Mouse (Mus musculus) heart, embryonic 14.5 days (tissue): Measurements from ENCODE around the gene Acaca. TPM values are rescaled to one million over a fixed set of nuclear protein-coding genes. Genes with fewer than 3 reads are reported as not detected.

Source experiments
- ATAC-seq: fragments of 200-750 bp; cut with Nextera tagmentation; 2 replicates; pipeline ENCODE4 v1.8.0; 2017; ENCODE audit warnings: low read depth, moderate TSS enrichment; ENCODE audit not compliant: insufficient number of reproducible peaks, insufficient read depth, low FRiP score
- H3K27ac ChIP-seq, 2 experiments: fragments of 200-500 bp in 1 of 2; fragments of 300-500 bp in 1 of 2; sonication (generic) in 1 of 2; replicated peaks in 1 of 2; 2 replicates each; pipeline ENCODE4 v1.5.1; 2012 to 2014; ENCODE audit warnings: low read depth in 2 of 2, low read length in 2 of 2, control low read depth in 1 of 2, mild to moderate bottlenecking in 1 of 2, mixed read lengths in 1 of 2; ENCODE audit not compliant: control insufficient read depth in 1 of 2, insufficient read depth in 1 of 2
- H3K27me3 ChIP-seq: fragments of 300-500 bp; sonication (generic); 2 replicates; pipeline ENCODE4 v1.6.1; 2014; ENCODE audit warnings: mild to moderate bottlenecking, low read length, control low read depth; ENCODE audit not compliant: control insufficient read depth, insufficient read depth
- H3K36me3 ChIP-seq: fragments of 300-500 bp; sonication (generic); 2 replicates; pipeline ENCODE4 v1.6.1; 2014; ENCODE audit warnings: mild to moderate bottlenecking, control low read depth, low read length, mixed read lengths; ENCODE audit not compliant: control insufficient read depth, insufficient read depth
- H3K4me1 ChIP-seq, 2 experiments: fragments of 200-500 bp in 1 of 2; fragments of 300-500 bp in 1 of 2; sonication (generic) in 1 of 2; 2 replicates each; pipeline ENCODE4 v1.6.1; 2012 to 2014; ENCODE audit warnings: low read length in 2 of 2, control low read depth in 1 of 2, mixed read lengths in 1 of 2; ENCODE audit not compliant: control insufficient read depth in 2 of 2, insufficient read depth in 2 of 2
- H3K4me2 ChIP-seq: fragments of 300-500 bp; sonication (generic); 2 replicates; pipeline ENCODE4 v1.6.1; 2014; ENCODE audit warnings: mild to moderate bottlenecking, low read length
- H3K4me3 ChIP-seq, 2 experiments: fragments of 200-500 bp in 1 of 2; fragments of 300-500 bp in 1 of 2; sonication (generic) in 1 of 2; 2 replicates each; pipeline ENCODE4 v1.5.1; 2012 to 2014; ENCODE audit warnings: low read length in 2 of 2, mild to moderate bottlenecking in 2 of 2, control low read depth in 1 of 2, low read depth in 1 of 2, moderate library complexity in 1 of 2; ENCODE audit not compliant: control insufficient read depth in 1 of 2, insufficient read depth in 1 of 2
- H3K9ac ChIP-seq: fragments of 300-500 bp; sonication (generic); 2 replicates; pipeline ENCODE4 v1.6.1; 2014; ENCODE audit warnings: mild to moderate bottlenecking, low read length
- H3K9me3 ChIP-seq: fragments of 300-500 bp; sonication (generic); 2 replicates; pipeline ENCODE4 v1.6.1; 2016; ENCODE audit warnings: low read length, control low read depth; ENCODE audit not compliant: control insufficient read depth
- WGBS: fragments of 180-500 bp; shearing (Covaris S2); extraction: QIAGEN DNeasy Blood & Tissue Kit; methylation state at CpG from one replicate; pipeline ENCODE4 v1.1.7; 2014; 5-methylcytosine and 5-hydroxymethylcytosine counted together
- polyA plus RNA-seq: library from polyadenylated mRNA; unstranded; fragments of >200 nt; fragmentation: Nextera tagmentation; extraction: Ambion mirVana; gene quantifications from 2 replicates; pipeline ENCODE4 v1.2.1, GENCODE M21; 2014

Gene Acaca
- polyA plus RNA-seq, 1 experiment from 2014 or later: 8.3 TPM

- Histone ChIP-seq H3K4me3 (no peak overlapping the region), H3K4me1 (peaks cover 10 to 18% of the 10 kb centered on the region in 2 experiments; a peak in 3 of 4 replicates), H3K9ac (0 out of 2 replicates have a peak overlapping the region, but pooled peaks have one; percentile 14), H3K4me2 (no peak overlapping the region), H3K9me3 (no peaks in the 10 kb centered on the region), H3K36me3 (no peaks in the 10 kb centered on the region), H3K27me3 (no peaks in the 10 kb centered on the region), H3K27ac (peak overlapping the region in 1 of 2 experiments; percentile 40; a peak in 3 of 4 replicates)
- ATAC-seq: no peak
- 19% methylated on average over 6 of the region's 6 CpGs for WGBS
Observed at GRCm38 (mm10) chr11:84413111-84413510, 283.6 kb downstream of the Acaca start.

- H3K27me3 ChIP-seq: no peaks in the 10 kb centered on the region
- ATAC-seq: no peak
- H3K4me3 ChIP-seq: no peak overlapping the region
- WGBS: 93% methylated on average over 6 of the region's 6 CpGs
- H3K9me3 ChIP-seq: no peaks in the 10 kb centered on the region
- H3K27ac ChIP-seq: no peak overlapping the region
- H3K9ac ChIP-seq: no peak overlapping the region
- H3K4me1 ChIP-seq: peaks cover 3% of the 10 kb centered on the region in 2 experiments; a peak in 3 of 4 replicates
- no peaks in the 10 kb centered on the region for H3K36me3 ChIP-seq
- no peak overlapping the region for H3K4me2 ChIP-seq
Observed at GRCm38 (mm10) chr11:84420779-84421178, 291.3 kb downstream of the Acaca start.

GRCm38 (mm10) chr11:84425736-84426632 lies 296.5 kb downstream of the Acaca start:
- ATAC-seq: no peak
- Histone ChIP-seq H3K4me1 (peaks cover 3% of the 10 kb centered on the region in 2 experiments; a peak in 3 of 4 replicates), H3K9ac (no peak overlapping the region), H3K27me3 (no peaks in the 10 kb centered on the region), H3K9me3 (no peaks in the 10 kb centered on the region), H3K4me2 (no peak overlapping the region), H3K36me3 (0 out of 2 replicates have a peak, but pooled peaks cover 6% of the 10 kb centered on the region), H3K4me3 (no peak overlapping the region), H3K27ac (no peak overlapping the region)
- 75% methylated on average over 13 of the region's 13 CpGs for WGBS

GRCm38 (mm10) chr11:84426633-84426998 lies 297.1 kb downstream of the Acaca start:
- H3K9ac ChIP-seq: no peak overlapping the region
- no peak overlapping the region for H3K4me2 ChIP-seq
- H3K4me1 ChIP-seq: peaks cover 3% of the 10 kb centered on the region in 2 experiments; a peak in 3 of 4 replicates
- WGBS: 89% methylated on average over 5 of the region's 5 CpGs
- no peak overlapping the region for H3K4me3 ChIP-seq
- H3K36me3 ChIP-seq: 0 out of 2 replicates have a peak, but pooled peaks cover 7% of the 10 kb centered on the region
- no peaks in the 10 kb centered on the region for H3K27me3 ChIP-seq
- H3K27ac ChIP-seq: no peak overlapping the region
- H3K9me3 ChIP-seq: no peaks in the 10 kb centered on the region
- no peak for ATAC-seq

GRCm38 (mm10) chr11:84429581-84429980 lies 300.1 kb downstream of the Acaca start:
- ATAC-seq: no peak
- Histone ChIP-seq H3K4me1 (no peaks in the 10 kb centered on the region), H3K27ac (no peak overlapping the region), H3K36me3 (0 out of 2 replicates have a peak, but pooled peaks cover 7% of the 10 kb centered on the region), H3K9me3 (no peaks in the 10 kb centered on the region), H3K4me2 (no peak overlapping the region), H3K9ac (no peak overlapping the region), H3K4me3 (no peak overlapping the region), H3K27me3 (no peaks in the 10 kb centered on the region)
- WGBS: 77% methylated on average over 1 of the region's 1 CpGs

GRCm38 (mm10) chr11:84430336-84430735 lies 300.9 kb downstream of the Acaca start:
- H3K4me3 ChIP-seq: no peak overlapping the region
- H3K9ac ChIP-seq: no peak overlapping the region
- H3K36me3 ChIP-seq: 0 out of 2 replicates have a peak, but pooled peaks cover 7% of the 10 kb centered on the region
- H3K27ac ChIP-seq: no peak overlapping the region
- H3K27me3 ChIP-seq: no peaks in the 10 kb centered on the region
- H3K4me1 ChIP-seq: no peaks in the 10 kb centered on the region
- no peaks in the 10 kb centered on the region for H3K9me3 ChIP-seq
- 86% methylated on average over 4 of the region's 4 CpGs for WGBS
- no peak overlapping the region for H3K4me2 ChIP-seq
- no peak for ATAC-seq

- WGBS: 67% methylated on average over 6 of the region's 6 CpGs
- Histone ChIP-seq H3K27ac (no peak overlapping the region), H3K27me3 (no peaks in the 10 kb centered on the region), H3K4me1 (no peaks in the 10 kb centered on the region), H3K4me3 (no peak overlapping the region), H3K9me3 (no peaks in the 10 kb centered on the region), H3K4me2 (no peak overlapping the region), H3K9ac (no peak overlapping the region), H3K36me3 (0 out of 2 replicates have a peak, but pooled peaks cover 7% of the 10 kb centered on the region)
- ATAC-seq: no peak
Observed at GRCm38 (mm10) chr11:84434879-84435278, 305.4 kb downstream of the Acaca start.
